Mouse (Mus musculus) E14TG2a.4 (cell line): ENCODE measurements around the gene Twsg1.

Experiments
- CTCF ChIP-seq: conservative IDR thresholded peaks from 2 replicates; pipeline ENCODE4 v1.5.1; 2014; ENCODE audit warnings: low read length
- POU5F1 ChIP-seq: IDR thresholded peaks from 2 replicates; pipeline ENCODE4 v1.6.1; 2014; ENCODE audit warnings: low read length, borderline replicate concordance

DNA sequence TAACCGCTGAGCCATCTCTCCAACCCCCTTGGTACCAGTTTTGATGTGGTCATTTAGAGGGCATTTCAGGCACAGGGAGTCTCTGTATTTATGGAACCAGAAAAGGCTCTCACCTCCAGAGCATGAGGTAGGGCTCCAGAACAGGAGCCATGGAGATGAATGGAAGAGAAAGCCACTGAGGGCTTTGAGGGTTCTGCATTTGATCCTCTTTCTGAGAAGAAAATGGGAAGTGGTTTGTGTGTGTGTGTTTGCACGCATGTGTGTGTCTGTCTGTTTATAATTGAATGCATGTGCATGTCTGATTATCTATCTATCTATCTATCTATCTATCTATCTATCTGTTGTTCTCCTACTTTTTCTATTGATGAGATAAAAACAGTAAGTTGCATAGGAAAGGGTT, 38.8 kb downstream of the Twsg1 start:
- TF ChIP-seq CTCF (no peak), POU5F1 (no peak)
